Mouse (Mus musculus) CH12.LX (cell line): ENCODE results near the gene D130043K22Rik. TPM values are rescaled to one million over a fixed set of nuclear protein-coding genes. Genes with fewer than 3 reads are reported as not detected.

Experiments
- DNase-seq: peaks from one replicate; pipeline ENCODE4 v3.0.0-alpha.2; 2013; ENCODE audit errors: extremely low read depth
- H3K27ac ChIP-seq: 2 replicates; pipeline ENCODE4 v1.5.1; 2012; ENCODE audit warnings: low read depth, mild to moderate bottlenecking, control low read depth, moderate library complexity; ENCODE audit not compliant: insufficient read depth
- H3K27me3 ChIP-seq: replicated peaks from 2 replicates; pipeline ENCODE3; 2012; ENCODE audit warnings: inconsistent platforms
- H3K36me3 ChIP-seq, 2 experiments: replicated peaks in 1 of 2; 2 replicates each; pipeline versions ENCODE3 to v1.6.1; 2012; ENCODE audit warnings: inconsistent platforms in 1 of 2, low read length in 1 of 2, mild to moderate bottlenecking in 1 of 2, mixed read lengths in 1 of 2, moderate library complexity in 1 of 2; ENCODE audit not compliant: control insufficient read depth in 1 of 2, insufficient read depth in 1 of 2
- H3K4me1 ChIP-seq, 2 experiments: 2 replicates each; pipeline ENCODE4 v1.6.1; 2012; ENCODE audit warnings: inconsistent platforms in 1 of 2, moderate library complexity in 1 of 2; ENCODE audit not compliant: insufficient read depth in 2 of 2, control insufficient read depth in 1 of 2
- H3K4me2 ChIP-seq: 2 replicates; pipeline ENCODE4 v1.6.1; 2012; ENCODE audit warnings: low read depth, mild to moderate bottlenecking, control low read depth; ENCODE audit not compliant: poor library complexity, insufficient read depth, severe bottlenecking
- H3K4me3 ChIP-seq, 3 experiments: fragments of 150-350 bp in 1 of 3; sonication (generic) in 1 of 3; replicated peaks in 1 of 3; 2 replicates each; pipeline versions ENCODE3 to v1.5.1; 2011 to 2012; ENCODE audit warnings: low read depth in 2 of 3, low read length in 2 of 3, mild to moderate bottlenecking in 2 of 3, moderate library complexity in 2 of 3, control low read depth in 1 of 3, improper control_type of control experiment in 1 of 3, inconsistent platforms in 1 of 3, mixed read lengths in 1 of 3; ENCODE audit not compliant: poor library complexity in 1 of 3
- H3K79me2 ChIP-seq: replicated peaks from 2 replicates; pipeline ENCODE4 v1.6.1; 2012; ENCODE audit warnings: mild to moderate bottlenecking, moderate library complexity; ENCODE audit not compliant: control insufficient read depth, poor library complexity, insufficient read depth, severe bottlenecking; ENCODE audit errors: extremely low read depth
- H3K9ac ChIP-seq: 2 replicates; pipeline ENCODE4 v1.6.1; 2012; ENCODE audit warnings: low read depth, mild to moderate bottlenecking, control low read depth, moderate library complexity; ENCODE audit not compliant: insufficient read depth
- H3K9me3 ChIP-seq: replicated peaks from 2 replicates; pipeline ENCODE3; 2012; ENCODE audit warnings: low read length, inconsistent platforms, mixed read lengths
- BHLHE40 ChIP-seq: IDR thresholded peaks from 2 replicates; pipeline ENCODE4 v1.6.1; 2011; ENCODE audit warnings: mild to moderate bottlenecking, low read depth, low read length, improper control_type of control experiment
- CHD1 ChIP-seq: IDR thresholded peaks from 2 replicates; pipeline ENCODE4 v1.6.1; 2012; ENCODE audit warnings: low read depth, low read length, improper control_type of control experiment, inconsistent platforms
- CHD2 ChIP-seq: IDR thresholded peaks from 2 replicates; pipeline ENCODE4 v1.6.1; 2011; ENCODE audit warnings: low read length, improper control_type of control experiment
- CTCF ChIP-seq, 2 experiments: IDR thresholded peaks in 1 of 2; conservative IDR thresholded peaks in 1 of 2; 2 replicates each; pipeline ENCODE4 v1.5.1; 2011 to 2012; ENCODE audit warnings: low read depth in 2 of 2, low read length in 2 of 2, improper control_type of control experiment in 1 of 2, inconsistent platforms in 1 of 2, mild to moderate bottlenecking in 1 of 2, moderate library complexity in 1 of 2
- E2F4 ChIP-seq: IDR thresholded peaks from 2 replicates; pipeline ENCODE4 v1.6.1; 2011; ENCODE audit warnings: low read depth, low read length, improper control_type of control experiment; ENCODE audit not compliant: insufficient replicate concordance
- ELF1 ChIP-seq: IDR thresholded peaks from 2 replicates; pipeline ENCODE4 v1.6.1; 2014; ENCODE audit warnings: low read depth, mild to moderate bottlenecking, inconsistent platforms, low read length, improper control_type of control experiment
- IRF4 ChIP-seq: IDR thresholded peaks from 2 replicates; pipeline ENCODE4 v1.6.1; 2014; ENCODE audit warnings: low read depth, mild to moderate bottlenecking, inconsistent platforms, low read length, improper control_type of control experiment
- JUND ChIP-seq: conservative IDR thresholded peaks from 2 replicates; pipeline ENCODE4 v1.6.1; 2011; ENCODE audit warnings: low read depth, low read length, improper control_type of control experiment
- KAT2A ChIP-seq: IDR thresholded peaks from 2 replicates; pipeline ENCODE4 v1.6.1; 2012; ENCODE audit warnings: low read length, improper control_type of control experiment, inconsistent platforms; ENCODE audit not compliant: insufficient replicate concordance
- MAZ ChIP-seq: IDR thresholded peaks from 2 replicates; pipeline ENCODE4 v1.6.1; 2012; ENCODE audit warnings: low read depth, mild to moderate bottlenecking, inconsistent platforms, low read length, improper control_type of control experiment, moderate library complexity
- MXI1 ChIP-seq: IDR thresholded peaks from 2 replicates; pipeline ENCODE4 v1.6.1; 2011; ENCODE audit warnings: mild to moderate bottlenecking, low read depth, low read length, improper control_type of control experiment
- MYC ChIP-seq: IDR thresholded peaks from 2 replicates; pipeline ENCODE4 v1.6.1; 2011; ENCODE audit warnings: low read depth, mild to moderate bottlenecking, improper control_type of control experiment, low read length
- PAX5 ChIP-seq: IDR thresholded peaks from 2 replicates; pipeline ENCODE4 v1.6.1; 2012; ENCODE audit warnings: low read length, inconsistent platforms, mixed read lengths
- POLR2A ChIP-seq: IDR thresholded peaks from 2 replicates; pipeline ENCODE4 v1.6.1; 2011; ENCODE audit warnings: low read depth, mild to moderate bottlenecking, improper control_type of control experiment, low read length
- POLR2AphosphoS2 ChIP-seq: IDR thresholded peaks from 2 replicates; pipeline ENCODE4 v1.6.1; 2011; ENCODE audit warnings: low read depth, low read length, improper control_type of control experiment
- RCOR1 ChIP-seq: conservative IDR thresholded peaks from 2 replicates; pipeline ENCODE4 v1.6.1; 2012; ENCODE audit warnings: low read depth, mild to moderate bottlenecking, inconsistent platforms, low read length, improper control_type of control experiment
- UBTF ChIP-seq: IDR thresholded peaks from 2 replicates; pipeline ENCODE4 v1.6.1; 2012; ENCODE audit warnings: low read depth, mild to moderate bottlenecking, inconsistent platforms, low read length, improper control_type of control experiment, moderate library complexity
- ZC3H11A ChIP-seq: IDR thresholded peaks from 2 replicates; pipeline ENCODE4 v1.6.1; 2012; ENCODE audit warnings: low read depth, mild to moderate bottlenecking, inconsistent platforms, low read length, improper control_type of control experiment
- ZKSCAN1 ChIP-seq: IDR thresholded peaks from 2 replicates; pipeline ENCODE4 v1.6.1; 2012; ENCODE audit warnings: low read depth, inconsistent platforms, low read length, improper control_type of control experiment, borderline replicate concordance
- ZMIZ1 ChIP-seq: IDR thresholded peaks from 2 replicates; pipeline ENCODE4 v1.6.1; 2012; ENCODE audit warnings: low read depth, mild to moderate bottlenecking, inconsistent platforms, low read length, improper control_type of control experiment
- dilution Hi-C: fragments of 300-500 bp; cut with MboI; formaldehyde crosslinking; loops from 2 replicates; pipeline ENCODE4 v1.14.3; 2020; ENCODE audit warnings: low sequenced_read_pairs; ENCODE audit not compliant: extremely low pct_unique_long_range_greater_than_20kb, extremely low pct_ligation_motif_present
- in situ Hi-C: fragments of 300-500 bp; cut with MboI; formaldehyde crosslinking; loops from 3 replicates; pipeline ENCODE4 v1.14.3; 2019; ENCODE audit warnings: low sequenced_read_pairs, low pct_ligation_motif_present, low pct_unique_long_range_greater_than_20kb, mixed read lengths
- polyA plus RNA-seq: library from polyadenylated mRNA; unstranded; fragments of >175 nt; gene quantifications from 2 replicates; pipeline ENCODE4 v1.2.1, GENCODE M21; 2012; ENCODE audit warnings: low read depth; ENCODE audit not compliant: insufficient read length
- total RNA-seq, 2 experiments: library from RNA; depleted of rRNA; stranded (reverse); fragments of 300-350 nt in 1 of 2; fragments of >200 nt in 1 of 2; gene quantifications; 2 replicates each; pipeline ENCODE4 v1.2.3; 2012 to 2014

Gene D130043K22Rik
- total and polyA plus RNA-seq, 3 experiments = 0.04 to 0.25 (median 0.05) TPM

GRCm38 (mm10) chr13:24799378-24799777 lies 45.6 kb upstream of the D130043K22Rik start:
- H3K27me3 ChIP-seq = no peaks in the 10 kb centered on the region
- no peaks in the 10 kb centered on the region for H3K9me3 ChIP-seq
- in situ Hi-C loops (no loop called here), dilution Hi-C loops (no loop called here)
- H3K79me2 ChIP-seq = peaks cover 28% of the 10 kb centered on the region
- no peak overlapping the region for H3K27ac ChIP-seq
- H3K9ac ChIP-seq = no peak overlapping the region
- no peak for DNase-seq
- H3K36me3 ChIP-seq = peaks cover 0 to 3% of the 10 kb centered on the region in 2 experiments
- no peak for TF ChIP-seq ZC3H11A
- peaks cover 2 to 5% of the 10 kb centered on the region in 2 experiments; a peak in 3 of 4 replicates for H3K4me1 ChIP-seq
- H3K4me3 ChIP-seq = no peak overlapping the region
- H3K4me2 ChIP-seq = peak overlapping the region; percentile 11; the same call in 1 of the 2 replicates

DNA sequence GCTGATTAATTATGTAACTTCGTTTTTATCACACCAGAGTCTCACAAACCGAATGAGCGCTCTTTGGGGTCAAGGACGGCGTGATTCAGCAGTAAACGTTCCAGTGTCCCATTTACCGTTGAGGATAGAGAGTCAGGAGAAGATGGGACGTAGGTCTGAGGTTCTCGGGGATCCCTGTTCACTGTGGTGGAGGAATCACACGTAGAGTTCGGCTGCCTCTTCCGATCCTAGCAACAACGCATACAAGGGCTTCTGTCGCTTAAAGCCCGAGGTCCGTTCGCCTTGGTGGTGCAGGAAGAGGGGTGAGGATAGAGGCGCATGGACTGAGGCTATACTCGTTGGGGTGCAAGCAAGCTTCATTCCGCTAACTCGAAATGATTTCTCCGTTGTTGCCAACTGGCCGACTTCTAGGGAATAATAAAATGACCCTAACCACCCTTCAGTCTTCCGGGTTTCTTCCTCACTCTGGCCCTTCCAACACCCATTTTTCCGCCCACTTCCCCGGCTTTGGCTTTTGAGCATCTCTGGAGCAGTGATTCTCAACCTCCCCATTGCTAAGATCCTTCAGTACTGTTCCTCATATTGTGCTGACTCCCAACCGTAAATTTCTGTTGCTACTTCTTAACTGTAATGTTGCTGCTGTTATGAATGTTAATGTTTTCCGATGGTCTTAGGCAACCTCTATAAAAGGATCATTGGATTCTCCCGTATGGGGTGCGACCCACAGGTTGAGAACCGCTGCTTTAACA lies 44.8 kb upstream of the D130043K22Rik start:
- DNase-seq = no peak
- Histone ChIP-seq H3K9ac (peak overlapping the region; percentile 84), H3K27me3 (no peaks in the 10 kb centered on the region)

More for the DNA sequence above, 44.8 kb upstream of the D130043K22Rik start:
- H3K27ac ChIP-seq = peak overlapping the region; percentile 33; the same call in 1 of the 2 replicates
- no peaks in the 10 kb centered on the region for H3K9me3 ChIP-seq
- H3K36me3 ChIP-seq = peaks cover 3 to 7% of the 10 kb centered on the region in 2 experiments
- TF ChIP-seq ZKSCAN1 (no peak), CHD1 (0 out of 2 replicates have a peak, but pooled peaks have one; percentile 48), POLR2AphosphoS2 (0 out of 2 replicates have a peak, but pooled peaks have one; percentile 2), MYC (no peak; the same call in 1 of the 2 replicates), IRF4 (no peak), KAT2A (no peak), UBTF (0 out of 2 replicates have a peak, but pooled peaks have one; percentile 42), POLR2A (no peak), PAX5 (no peak), JUND (no peak), ZC3H11A (no peak), E2F4 (no peak), ZMIZ1 (peak; percentile 45; the same call in 1 of the 2 replicates), CTCF (conservative IDR thresholded peaks at IDR 0.05 in 1 of 2, IDR thresholded peaks at IDR 0.05 in 1 of 2; ENCODE audit: low read depth in 2 of 2, low read length in 2 of 2) (no peak), MAZ (no peak), CHD2 (peak; percentile 48; the same call in 1 of the 2 replicates), ELF1 (peak; percentile 73), BHLHE40 (no peak), MXI1 (0 out of 2 replicates have a peak, but pooled peaks have one; percentile 39), RCOR1 (0 out of 2 replicates have a peak, but pooled peaks have one; percentile 6)
- peak overlapping the region; percentile 82 to 91 (median 83) for H3K4me3 ChIP-seq
- peaks cover 5 to 10% of the 10 kb centered on the region in 2 experiments; a peak in 3 of 4 replicates for H3K4me1 ChIP-seq
- dilution Hi-C loops = no loop called here
- peak overlapping the region; percentile 52 for H3K4me2 ChIP-seq
- in situ Hi-C loops = no loop called here
- H3K79me2 ChIP-seq = peaks cover 32% of the 10 kb centered on the region
